Mouse (Mus musculus) spleen, postnatal 36 days (tissue): ENCODE data around the gene Pi4k2a.

Source experiments
- DNase-seq, 2 experiments: peaks; one replicate each; pipeline ENCODE4 v3.0.0; 2022; ENCODE audit warnings: low spot score in 2 of 2, mixed read lengths in 1 of 2

Pi4k2a gene

GRCm38 (mm10) chr19:42164188-42164587 is 73.9 kb downstream of the Pi4k2a start:
- no peak for DNase-seq

DNA sequence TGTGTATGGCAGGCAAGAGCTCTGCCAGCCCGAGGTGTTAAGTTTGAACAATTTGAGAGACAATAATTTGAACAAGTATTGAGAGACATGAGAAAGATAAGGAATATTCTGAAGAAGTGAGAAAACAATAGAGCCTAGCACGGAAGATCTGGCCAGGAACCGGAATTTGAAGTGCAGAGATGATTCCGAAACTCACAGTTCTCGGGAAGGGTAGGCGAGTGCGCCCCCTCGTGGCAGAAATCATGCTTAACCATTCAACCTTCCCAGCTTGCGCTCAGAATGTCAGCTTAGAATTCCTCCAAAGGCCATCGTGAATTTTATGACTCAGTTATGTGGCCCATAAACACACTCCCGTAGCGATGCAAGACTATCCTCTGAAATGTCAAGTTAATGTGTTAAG is 75.9 kb downstream of the Pi4k2a start:
- peak; percentile 56 to 79 for DNase-seq

GRCm38 (mm10) chr19:42166766-42167165 is 76.5 kb downstream of the Pi4k2a start:
- DNase-seq = no peak

DNA sequence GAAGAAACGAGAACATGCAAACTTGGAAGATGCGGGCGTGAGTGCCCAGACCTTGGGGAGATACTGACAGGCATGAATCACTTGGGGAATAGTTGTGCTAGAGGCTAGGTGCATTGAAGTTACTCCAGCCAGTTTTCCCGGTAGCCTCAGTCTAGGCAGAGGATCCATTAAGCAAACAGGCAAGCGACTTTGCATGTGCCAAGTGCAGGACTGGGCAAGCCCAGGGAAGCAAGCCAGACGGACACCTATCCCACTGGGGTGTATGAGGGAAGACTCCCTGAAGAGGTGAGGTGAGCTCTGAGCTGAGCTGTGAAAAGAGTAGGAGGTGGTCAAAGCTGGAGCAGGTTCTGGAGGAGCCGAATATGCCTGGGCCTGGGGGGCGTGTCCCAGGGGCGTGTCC is 77.2 kb downstream of the Pi4k2a start:
- no peak for DNase-seq

GRCm38 (mm10) chr19:42169322-42169975 is 79.2 kb downstream of the Pi4k2a start:
- no peak for DNase-seq

DNA sequence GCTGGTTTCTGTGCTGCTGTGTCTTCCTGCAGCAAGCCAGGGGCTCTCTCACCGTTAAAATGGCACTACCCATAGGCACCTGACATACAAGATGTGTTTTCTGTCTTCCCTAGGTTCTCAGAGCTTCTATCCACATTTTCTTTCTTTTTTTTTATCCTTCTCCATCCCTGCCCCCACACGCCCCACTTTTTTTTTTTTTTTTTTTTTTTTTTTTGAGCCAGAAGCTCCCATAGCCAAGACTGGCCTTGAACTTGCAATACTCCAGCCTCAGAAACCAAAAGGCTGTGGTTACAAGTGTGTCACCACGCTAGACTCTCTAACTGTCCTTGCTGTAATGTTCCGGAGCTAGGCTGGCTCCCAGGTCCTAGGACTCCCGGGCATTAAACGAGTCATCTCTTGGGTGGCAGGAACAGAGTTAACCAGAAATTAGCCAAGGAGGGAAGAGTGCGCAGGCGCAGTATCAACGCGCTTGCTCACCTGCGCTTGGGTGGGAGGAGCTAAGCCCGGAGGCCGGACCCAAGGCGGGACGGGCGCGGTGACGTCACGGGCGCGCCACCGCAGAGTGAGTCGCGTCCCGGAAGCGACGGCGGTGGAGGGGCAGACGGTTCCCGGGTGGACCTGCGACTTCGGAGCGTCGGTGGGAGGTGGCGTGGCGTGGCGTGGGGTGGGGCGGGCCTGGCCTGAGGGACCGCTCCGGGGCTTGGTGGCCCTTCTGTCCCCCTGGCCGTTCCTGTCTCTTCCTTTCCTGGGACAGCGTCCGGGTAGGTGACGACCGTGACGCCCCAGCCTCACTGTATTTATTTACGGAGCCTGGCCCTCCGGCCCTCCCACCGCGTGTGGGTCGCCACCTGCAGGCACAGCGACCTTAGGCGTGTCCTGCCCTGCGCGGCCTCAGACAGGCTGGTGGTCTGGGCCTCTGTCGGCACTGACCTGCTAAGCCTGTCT is 80.0 kb downstream of the Pi4k2a start:
- DNase-seq = peak; percentile 94 to 95
